Mouse (Mus musculus): ENCODE results near the gene Mcts1.

The Mcts1 gene

GRCm38 (mm10) chrX:38654681-38655080, 54.3 kb downstream of the Mcts1 start:
- DNase-seq (ENCODE audit: low read depth, low spot score) = peak; percentile 11

- no peak for DNase-seq (ENCODE audit: low read depth, low spot score)
Observed at GRCm38 (mm10) chrX:38656206-38656883, 56.0 kb downstream of the Mcts1 start.
